Mouse (Mus musculus): ENCODE data around the gene Jade3.
"Not testable (repeated sequence)": the region's sequence is repeated elsewhere in the genome, so short reads cannot be mapped to it uniquely, and the experiment has no call there.

The Jade3 gene

GRCm38 (mm10) chrX:20425140-20425838 is at the start of gene Jade3:
Gene Jade3, plus strand, starts transcription at chrX:20425688.
- peak; percentile 89 for DNase-seq

- no peak for DNase-seq
Observed at GRCm38 (mm10) chrX:20379347-20380014, 46.0 kb upstream of the Jade3 start.

GRCm38 (mm10) chrX:20382260-20382659 is 43.2 kb upstream of the Jade3 start:
- no peak for DNase-seq

- no peak for DNase-seq
Observed at GRCm38 (mm10) chrX:20387006-20387405, 38.5 kb upstream of the Jade3 start.

GRCm38 (mm10) chrX:20391964-20392363 is 33.5 kb upstream of the Jade3 start:
- DNase-seq: not testable (repeated sequence)

- no peak for DNase-seq
Observed at GRCm38 (mm10) chrX:20392942-20393341, 32.5 kb upstream of the Jade3 start.

GRCm38 (mm10) chrX:20404068-20404467 is 21.4 kb upstream of the Jade3 start:
- no peak for DNase-seq

GRCm38 (mm10) chrX:20406909-20407308 is 18.6 kb upstream of the Jade3 start:
- DNase-seq: no peak

GRCm38 (mm10) chrX:20407676-20408075 is 17.8 kb upstream of the Jade3 start:
- DNase-seq: peak; percentile 39

GRCm38 (mm10) chrX:20411382-20411781 is 14.1 kb upstream of the Jade3 start:
- no peak for DNase-seq

GRCm38 (mm10) chrX:20412221-20412620 is 13.3 kb upstream of the Jade3 start:
- no peak for DNase-seq

GRCm38 (mm10) chrX:20414885-20415622 is 10.4 kb upstream of the Jade3 start:
- DNase-seq: peak; percentile 58

- no peak for DNase-seq
Observed at GRCm38 (mm10) chrX:20418461-20418860, 7.0 kb upstream of the Jade3 start.

GRCm38 (mm10) chrX:20419536-20419935 is 6.0 kb upstream of the Jade3 start:
- DNase-seq: no peak

GRCm38 (mm10) chrX:20425839-20426449 is 456 bp downstream of the Jade3 start:
- peak; percentile 54 for DNase-seq

GRCm38 (mm10) chrX:20483213-20483612 is 57.7 kb downstream of the Jade3 start:
- no peak for DNase-seq

- no peak for DNase-seq
Observed at GRCm38 (mm10) chrX:20497682-20498081, 72.2 kb downstream of the Jade3 start.

GRCm38 (mm10) chrX:20520290-20520939 is 94.9 kb downstream of the Jade3 start:
- no peak for DNase-seq

GRCm38 (mm10) chrX:20521578-20521977 is 96.1 kb downstream of the Jade3 start:
- DNase-seq: no peak

GRCm38 (mm10) chrX:20532621-20533020 is 107.1 kb downstream of the Jade3 start:
- DNase-seq: no peak

GRCm38 (mm10) chrX:20543867-20544266 is 118.4 kb downstream of the Jade3 start:
- no peak for DNase-seq

GRCm38 (mm10) chrX:20547609-20548008 is 122.1 kb downstream of the Jade3 start:
- peak; percentile 19 for DNase-seq
